Comparison of ENCODE assay signal across 19 mouse cellular contexts in genomic region chr1:172433012-172433850, GRCm38 (mm10). TPM values are rescaled to one million over a fixed set of nuclear protein-coding genes. Genes with fewer than 3 reads are reported as not detected.
A peak's percentile ranks its signal among the peaks of the same experiment; 100 is the strongest.
DNase-seq lines count a peak whose midpoint lies in the region; ATAC-seq and TF ChIP-seq lines count a peak whose summit lies in the region.
"Had no signal": no experiment of that assay in that cellular context is flagged by ENCODE, and none has a peak within 500 bp of the region (broad histone marks: within the 10 kb centered on the region; RNA-seq: fewer than 3 reads in every experiment).

No protein-coding gene starts in this region.

- no peak overlapping the region for H3K9ac ChIP-seq in heart, embryonic 11.5 days (ENCODE audit: low read depth, low read length)
- H3K9ac ChIP-seq in kidney, embryonic 16.5 days (replicated peaks; ENCODE audit: low read length) = no peak overlapping the region
- H3K9ac ChIP-seq in intestine, embryonic 15.5 days = no peak overlapping the region
- H3K9ac ChIP-seq: embryonic facial prominence, embryonic 13.5 days; liver, postnatal 0 days had no signal

- H3K9me3 ChIP-seq in heart, embryonic 11.5 days (replicated peaks; ENCODE audit: control insufficient read depth, low read length) = no peaks in the 10 kb centered on the region
- H3K9me3 ChIP-seq in kidney, embryonic 16.5 days (ENCODE audit: low read length) = no peaks in the 10 kb centered on the region
- H3K9me3 ChIP-seq in intestine, embryonic 15.5 days = no peaks in the 10 kb centered on the region
- H3K9me3 ChIP-seq: embryonic facial prominence, embryonic 13.5 days had no signal

- no peak; the same call in 1 of the 2 replicates for ATAC-seq in heart, embryonic 11.5 days (replicated peaks; ENCODE audit: insufficient number of reproducible peaks, low FRiP score, low TSS enrichment)
- ATAC-seq in kidney, embryonic 16.5 days (ENCODE audit: low FRiP score, low TSS enrichment) = no peak
- peak; percentile 78 for ATAC-seq in intestine, embryonic 15.5 days
- ATAC-seq: forebrain, embryonic 16.5 days; hindbrain, embryonic 16.5 days; liver, postnatal 0 days had no signal

- no peak for TF ChIP-seq CTCF in small intestine, adult 2 months (IDR thresholded peaks at IDR 0.05; ENCODE audit: extremely low read depth, insufficient read length, insufficient replicate concordance, low read depth, low read length)
- no peak for TF ChIP-seq CTCF in thymus, adult 2 months (IDR thresholded peaks at IDR 0.05; ENCODE audit: borderline replicate concordance, control insufficient read depth, extremely low read depth, insufficient read depth, low read length, poor library complexity)

- no peaks in the 10 kb centered on the region for H3K36me3 ChIP-seq in heart, embryonic 11.5 days (ENCODE audit: control insufficient read depth, insufficient read depth, low read length)
- H3K36me3 ChIP-seq in kidney, embryonic 16.5 days (ENCODE audit: insufficient read depth, low read length) = no peaks in the 10 kb centered on the region
- H3K36me3 ChIP-seq in intestine, embryonic 15.5 days = no peaks in the 10 kb centered on the region
- no peaks in the 10 kb centered on the region for H3K36me3 ChIP-seq in small intestine, adult 2 months (ENCODE audit: control insufficient read depth, insufficient read depth, low read length)
- H3K36me3 ChIP-seq in thymus, adult 2 months (ENCODE audit: control insufficient read depth, insufficient read depth, low read length) = no peaks in the 10 kb centered on the region
- H3K36me3 ChIP-seq: embryonic facial prominence, embryonic 13.5 days had no signal

- 0 out of 2 replicates have a peak overlapping the region, but pooled peaks have one; percentile 2 for H3K27ac ChIP-seq in heart, embryonic 11.5 days (ENCODE audit: low read depth, low read length)
- H3K27ac ChIP-seq in kidney, embryonic 16.5 days (ENCODE audit: low read length) = peak overlapping the region; percentile 83
- no peak overlapping the region for H3K27ac ChIP-seq in intestine, embryonic 15.5 days
- H3K27ac ChIP-seq in small intestine, adult 2 months (ENCODE audit: insufficient read depth, low read depth, low read length) = peak overlapping the region; percentile 96
- no peak overlapping the region for H3K27ac ChIP-seq in thymus, adult 2 months (ENCODE audit: control insufficient read depth, insufficient read depth, low read length)
- H3K27ac ChIP-seq: embryonic facial prominence, embryonic 13.5 days had no signal

- 47% methylated on average over 20 of the region's 20 CpGs for WGBS in heart, embryonic 11.5 days (ENCODE audit: insufficient replicate concordance)
- 63% methylated on average over 20 of the region's 20 CpGs for WGBS in kidney, embryonic 16.5 days
- 60% methylated on average over 20 of the region's 20 CpGs for WGBS in intestine, embryonic 15.5 days
- WGBS in small intestine, adult 2 months = 35% methylated on average over 20 of the region's 20 CpGs
- 91% methylated on average over 20 of the region's 20 CpGs for WGBS in thymus, adult 2 months

- no peaks in the 10 kb centered on the region for H3K27me3 ChIP-seq in heart, embryonic 11.5 days (ENCODE audit: control insufficient read depth, insufficient read depth, low read length)
- H3K27me3 ChIP-seq in kidney, embryonic 16.5 days (ENCODE audit: insufficient read depth, low read length) = no peaks in the 10 kb centered on the region
- no peaks in the 10 kb centered on the region for H3K27me3 ChIP-seq in intestine, embryonic 15.5 days (replicated peaks)
- H3K27me3 ChIP-seq in small intestine, adult 2 months (ENCODE audit: control insufficient read depth, insufficient read depth, low read length) = no peaks in the 10 kb centered on the region
- H3K27me3 ChIP-seq in thymus, adult 2 months (ENCODE audit: control insufficient read depth, insufficient read depth, low read length) = no peaks in the 10 kb centered on the region
- H3K27me3 ChIP-seq: embryonic facial prominence, embryonic 13.5 days had no signal

- H3K4me3 ChIP-seq in heart, embryonic 11.5 days (ENCODE audit: low read depth, low read length) = no peak overlapping the region
- no peak overlapping the region for H3K4me3 ChIP-seq in kidney, embryonic 16.5 days (ENCODE audit: low read length)
- no peak overlapping the region for H3K4me3 ChIP-seq in intestine, embryonic 15.5 days (replicated peaks)
- H3K4me3 ChIP-seq in small intestine, adult 2 months (ENCODE audit: low read depth, low read length) = no peak overlapping the region
- no peak overlapping the region for H3K4me3 ChIP-seq in thymus, adult 2 months (ENCODE audit: control insufficient read depth, insufficient read depth, low read length)
- H3K4me3 ChIP-seq: embryonic facial prominence, embryonic 13.5 days had no signal

- DNase-seq in heart, postnatal 4 days = no peak
- no peak for DNase-seq in kidney, adult 9 months
- no peak for DNase-seq in thymus, adult 2 months
- DNase-seq: cerebellum, adult 9-10 months; layer of hippocampus, postnatal 36 days; liver; liver, postnatal 0 days; lung, postnatal 14 days; spleen, adult 18-20 months; thymus, postnatal 36 days had no signal

- H3K4me2 ChIP-seq in heart, embryonic 11.5 days = 0 out of 2 replicates have a peak overlapping the region, but pooled peaks have one; percentile 7
- no peak overlapping the region for H3K4me2 ChIP-seq in kidney, embryonic 16.5 days (replicated peaks; ENCODE audit: low read depth, low read length)
- H3K4me2 ChIP-seq in intestine, embryonic 15.5 days (replicated peaks) = peak overlapping the region; percentile 17; the same call in 1 of the 2 replicates
- H3K4me2 ChIP-seq: embryonic facial prominence, embryonic 13.5 days had no signal

- H3K4me1 ChIP-seq in heart, embryonic 11.5 days (ENCODE audit: control insufficient read depth, insufficient read depth, low read length) = peaks cover 22% of the 10 kb centered on the region
- peaks cover 35% of the 10 kb centered on the region for H3K4me1 ChIP-seq in kidney, embryonic 16.5 days (ENCODE audit: insufficient read depth, low read length)
- H3K4me1 ChIP-seq in intestine, embryonic 15.5 days (replicated peaks) = peaks cover 16% of the 10 kb centered on the region
- H3K4me1 ChIP-seq in small intestine, adult 2 months (ENCODE audit: control insufficient read depth, insufficient read depth, insufficient read length, low read length) = peaks cover 24% of the 10 kb centered on the region
- H3K4me1 ChIP-seq in thymus, adult 2 months (replicated peaks; ENCODE audit: control insufficient read depth, insufficient read depth, low read length) = no peaks in the 10 kb centered on the region

- TF ChIP-seq POLR2A in small intestine, adult 2 months (IDR thresholded peaks at IDR 0.05; ENCODE audit: low read depth, low read length) = no peak
- no peak for TF ChIP-seq POLR2A in thymus, adult 2 months (IDR thresholded peaks at IDR 0.05; ENCODE audit: control insufficient read depth, extremely low read depth, insufficient read depth, low read length, poor library complexity)

RNA-seq across cellular contexts. Expression of gene Slamf9, which starts 41.9 kb away (rescaled TPM):
- 1.1 and 1.2 TPM in 2 replicates for polyA plus RNA-seq in heart, embryonic 11.5 days (2014; fragmentation: Nextera tagmentation; extraction: Ambion mirVana)
- 1 to 10 TPM; 1.4 to 1.8 TPM for total RNA-seq in heart, postnatal 4 days (2021)
- 1.0 and 1.7 TPM in 2 replicates for polyA plus RNA-seq in kidney, embryonic 16.5 days (2015; fragmentation: Nextera tagmentation; extraction: Ambion mirVana)
- polyA plus RNA-seq in intestine, embryonic 15.5 days (2015; fragmentation: Nextera tagmentation; extraction: Ambion mirVana) = 2.2 and 2.5 TPM in 2 replicates
- 2.1 TPM in 2 replicates for polyA plus RNA-seq in small intestine, adult 2 months (2012; rRNA removed)
- polyA plus RNA-seq in thymus, adult 2 months (2012; rRNA removed) = 4.3 and 7.3 TPM in 2 replicates
- total RNA-seq: gastrocnemius, adult 8-10 months; megakaryocyte-erythroid progenitor cell, adult 5-6 weeks had no signal
- polyA plus RNA-seq: embryonic facial prominence, embryonic 13.5 days; forebrain, embryonic 16.5 days had no signal

RNA-seq across cellular contexts. Expression of gene Igsf9, which starts 48.4 kb away (rescaled TPM):
- polyA plus RNA-seq in heart, embryonic 11.5 days (2014; fragmentation: Nextera tagmentation; extraction: Ambion mirVana) = 9.3 and 12.0 TPM in 2 replicates
- total RNA-seq in heart, postnatal 4 days (2021) = 1 to 10 TPM; 2.5 to 3.1 TPM
- polyA plus RNA-seq in kidney, embryonic 16.5 days (2015; fragmentation: Nextera tagmentation; extraction: Ambion mirVana) = 45.7 and 58.1 TPM in 2 replicates
- polyA plus RNA-seq in intestine, embryonic 15.5 days (2015; fragmentation: Nextera tagmentation; extraction: Ambion mirVana) = 68.7 and 77.8 TPM in 2 replicates
- polyA plus RNA-seq in small intestine, adult 2 months (2012; rRNA removed) = 145 and 516 TPM in 2 replicates
- 16.4 and 20.3 TPM in 2 replicates for polyA plus RNA-seq in thymus, adult 2 months (2012; rRNA removed)

RNA-seq across cellular contexts. Expression of gene Pigm, which starts 56.9 kb away (rescaled TPM):
- polyA plus RNA-seq in heart, embryonic 11.5 days (2014; fragmentation: Nextera tagmentation; extraction: Ambion mirVana) = 8.8 and 9.8 TPM in 2 replicates
- total RNA-seq in heart, postnatal 4 days (2021) = 10 to 100 TPM; 10.1 to 11.4 TPM
- polyA plus RNA-seq in kidney, embryonic 16.5 days (2015; fragmentation: Nextera tagmentation; extraction: Ambion mirVana) = 7.3 and 7.8 TPM in 2 replicates
- 6.3 and 6.4 TPM in 2 replicates for polyA plus RNA-seq in intestine, embryonic 15.5 days (2015; fragmentation: Nextera tagmentation; extraction: Ambion mirVana)
- 3.5 and 4.8 TPM in 2 replicates for polyA plus RNA-seq in small intestine, adult 2 months (2012; rRNA removed)
- polyA plus RNA-seq in thymus, adult 2 months (2012; rRNA removed) = 20.8 and 25.3 TPM in 2 replicates

Comparison
In these comparisons a context has a peak if more than half of its experiments do, and no peak if none do; other contexts are left out.
1. H3K27ac ChIP-seq: peak in heart, embryonic 11.5 days (single experiment), kidney, embryonic 16.5 days (single experiment) and small intestine, adult 2 months (single experiment); none in intestine, embryonic 15.5 days (single experiment) and thymus, adult 2 months (single experiment).